Mouse (Mus musculus): ENCODE data around the gene Slc8a3. TPM values are rescaled to one million over a fixed set of nuclear protein-coding genes. Genes with fewer than 3 reads are reported as not detected.

Gene Slc8a3
- total and polyA plus RNA-seq, 3 experiments: 0.11 TPM; not detected in 2

DNA sequence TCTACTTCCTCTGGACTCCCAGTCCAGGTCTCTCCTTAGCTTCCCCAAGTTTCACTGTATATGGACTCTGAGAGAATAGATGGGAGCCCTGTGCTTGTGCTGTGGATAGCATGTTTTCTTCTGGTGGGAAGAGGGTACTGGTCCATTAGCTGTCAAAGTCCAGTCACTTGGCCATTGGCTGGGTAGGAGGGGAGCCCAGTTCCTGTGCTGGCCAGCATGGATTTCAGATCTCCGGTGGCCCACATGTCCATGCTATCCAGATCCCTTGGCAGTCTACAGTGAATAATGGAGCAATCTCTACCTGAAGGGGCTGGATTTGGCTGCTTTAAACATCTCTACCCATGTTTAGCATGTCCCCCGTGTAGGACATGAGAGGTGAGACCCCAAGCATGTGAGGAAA is 148.0 kb downstream of the Slc8a3 start:
- Histone ChIP-seq H3K4me1 (ENCODE audit: control insufficient read depth in 1 of 2, insufficient read depth in 2 of 2) (no peaks in the 10 kb centered on the region), H3K4me3 (replicated peaks in 1 of 3; ENCODE audit: low read depth in 2 of 3, low read length in 2 of 3, poor library complexity in 1 of 3) (no peak overlapping the region), H3K4me2 (ENCODE audit: insufficient read depth, low read depth, poor library complexity, severe bottlenecking) (no peak overlapping the region), H3K9me3 (replicated peaks; ENCODE audit: low read length) (no peaks in the 10 kb centered on the region), H3K27me3 (replicated peaks) (no peaks in the 10 kb centered on the region), H3K36me3 (replicated peaks in 1 of 2; ENCODE audit: control insufficient read depth in 1 of 2, insufficient read depth in 1 of 2, low read length in 1 of 2) (peaks cover 0 to 56% of the 10 kb centered on the region in 2 experiments), H3K79me2 (replicated peaks; ENCODE audit: control insufficient read depth, extremely low read depth, insufficient read depth, poor library complexity, severe bottlenecking) (no peaks in the 10 kb centered on the region), H3K9ac (ENCODE audit: insufficient read depth, low read depth) (no peak overlapping the region), H3K27ac (ENCODE audit: insufficient read depth, low read depth) (no peak overlapping the region)
- dilution Hi-C loops (cut with MboI; ENCODE audit: extremely low pct_ligation_motif_present, extremely low pct_unique_long_range_greater_than_20kb, low sequenced_read_pairs) (no loop called here), in situ Hi-C loops (cut with MboI; ENCODE audit: low pct_ligation_motif_present, low pct_unique_long_range_greater_than_20kb, low sequenced_read_pairs) (loop anchor here (5.0 kb wide), 1 partner anchor 198 kb away; no protein-coding TSS in a partner anchor)
- no peak for DNase-seq (ENCODE audit: extremely low read depth)
- TF ChIP-seq RAD21 (IDR thresholded peaks at IDR 0.05; ENCODE audit: low read depth, low read length) (no peak), MYC (IDR thresholded peaks at IDR 0.05; ENCODE audit: low read depth, low read length) (no peak), TCF12 (IDR thresholded peaks at IDR 0.05; ENCODE audit: low read depth, low read length) (no peak), SIN3A (IDR thresholded peaks at IDR 0.05; ENCODE audit: low read length) (no peak), ZC3H11A (IDR thresholded peaks at IDR 0.05; ENCODE audit: low read depth, low read length) (no peak), POLR2A (IDR thresholded peaks at IDR 0.05; ENCODE audit: low read depth, low read length) (no peak), RCOR1 (conservative IDR thresholded peaks at IDR 0.05; ENCODE audit: low read depth, low read length) (no peak), ZKSCAN1 (IDR thresholded peaks at IDR 0.05; ENCODE audit: borderline replicate concordance, low read depth, low read length) (no peak), MAFK (IDR thresholded peaks at IDR 0.05; ENCODE audit: insufficient replicate concordance, low read length) (no peak), EP300 (IDR thresholded peaks at IDR 0.05; ENCODE audit: low read length) (no peak), POLR2AphosphoS2 (IDR thresholded peaks at IDR 0.05; ENCODE audit: low read depth, low read length) (no peak), CHD2 (IDR thresholded peaks at IDR 0.05; ENCODE audit: low read length) (no peak), ZMIZ1 (IDR thresholded peaks at IDR 0.05; ENCODE audit: low read depth, low read length) (no peak)

DNA sequence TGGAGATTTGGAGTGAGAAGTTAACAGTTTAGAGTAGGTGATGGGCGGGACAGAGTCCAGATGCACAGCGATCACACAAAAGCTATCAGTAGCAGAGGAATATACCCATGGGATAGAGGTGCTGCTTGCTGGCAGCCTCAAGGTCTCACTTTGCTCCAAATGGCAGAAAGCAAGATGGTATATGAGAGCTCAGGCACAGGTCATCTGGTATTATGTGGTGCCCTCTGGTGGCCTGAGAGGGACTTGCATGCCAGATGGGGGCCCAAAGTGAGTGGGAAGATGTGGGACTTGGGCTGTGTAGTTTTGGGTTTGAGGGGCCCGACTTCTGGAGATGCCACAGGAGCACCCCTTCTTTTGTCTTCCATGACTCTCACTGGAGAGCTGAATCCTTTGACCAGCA is 150.9 kb downstream of the Slc8a3 start:
- Histone ChIP-seq H3K27me3 (replicated peaks) (no peaks in the 10 kb centered on the region), H3K4me3 (replicated peaks in 1 of 3; ENCODE audit: low read depth in 2 of 3, low read length in 2 of 3, poor library complexity in 1 of 3) (no peak overlapping the region), H3K9me3 (replicated peaks; ENCODE audit: low read length) (no peaks in the 10 kb centered on the region), H3K9ac (ENCODE audit: insufficient read depth, low read depth) (no peak overlapping the region), H3K79me2 (replicated peaks; ENCODE audit: control insufficient read depth, extremely low read depth, insufficient read depth, poor library complexity, severe bottlenecking) (no peaks in the 10 kb centered on the region), H3K27ac (ENCODE audit: insufficient read depth, low read depth) (no peak overlapping the region), H3K36me3 (replicated peaks in 1 of 2; ENCODE audit: control insufficient read depth in 1 of 2, insufficient read depth in 1 of 2, low read length in 1 of 2) (peaks cover 0 to 74% of the 10 kb centered on the region in 2 experiments), H3K4me2 (ENCODE audit: insufficient read depth, low read depth, poor library complexity, severe bottlenecking) (no peak overlapping the region), H3K4me1 (ENCODE audit: control insufficient read depth in 1 of 2, insufficient read depth in 2 of 2) (no peaks in the 10 kb centered on the region)
- DNase-seq (ENCODE audit: extremely low read depth): peak; percentile 49
- dilution Hi-C loops (cut with MboI; ENCODE audit: extremely low pct_ligation_motif_present, extremely low pct_unique_long_range_greater_than_20kb, low sequenced_read_pairs): no loop called here
- in situ Hi-C loops (cut with MboI; ENCODE audit: low pct_ligation_motif_present, low pct_unique_long_range_greater_than_20kb, low sequenced_read_pairs): no loop called here
- TF ChIP-seq TBP (conservative IDR thresholded peaks at IDR 0.05; ENCODE audit: low read depth, low read length) (no peak), ZC3H11A (IDR thresholded peaks at IDR 0.05; ENCODE audit: low read depth, low read length) (peak; percentile 7; the same call in 1 of the 2 replicates), ELF1 (IDR thresholded peaks at IDR 0.05; ENCODE audit: low read depth, low read length) (no peak), JUN (IDR thresholded peaks at IDR 0.05; ENCODE audit: insufficient read depth, low read depth, low read length) (no peak), MAFK (IDR thresholded peaks at IDR 0.05; ENCODE audit: insufficient replicate concordance, low read length) (no peak), GABPA (IDR thresholded peaks at IDR 0.05; ENCODE audit: insufficient replicate concordance, low read depth, low read length) (no peak), SMC3 (IDR thresholded peaks at IDR 0.05; ENCODE audit: low read depth, low read length) (peak; percentile 90), EP300 (IDR thresholded peaks at IDR 0.05; ENCODE audit: low read length) (no peak), POLR2A (IDR thresholded peaks at IDR 0.05; ENCODE audit: low read depth, low read length) (no peak), ZNF384 (IDR thresholded peaks at IDR 0.05; ENCODE audit: low read depth, low read length) (no peak), HCFC1 (IDR thresholded peaks at IDR 0.05; ENCODE audit: low read depth, low read length) (no peak), RAD21 (IDR thresholded peaks at IDR 0.05; ENCODE audit: low read depth, low read length) (peak; percentile 81), ETS1 (conservative IDR thresholded peaks at IDR 0.05; ENCODE audit: low read depth, low read length) (no peak), PAX5 (IDR thresholded peaks at IDR 0.05; ENCODE audit: low read length) (no peak), MAZ (IDR thresholded peaks at IDR 0.05; ENCODE audit: low read depth, low read length) (no peak), POLR2AphosphoS2 (IDR thresholded peaks at IDR 0.05; ENCODE audit: low read depth, low read length) (no peak), JUND (conservative IDR thresholded peaks at IDR 0.05; ENCODE audit: low read depth, low read length) (no peak), CTCF (conservative IDR thresholded peaks at IDR 0.05 in 1 of 2, IDR thresholded peaks at IDR 0.05 in 1 of 2; ENCODE audit: low read depth in 2 of 2, low read length in 2 of 2) (peak; percentile 65 to 85), CHD2 (IDR thresholded peaks at IDR 0.05; ENCODE audit: low read length) (no peak), NRF1 (IDR thresholded peaks at IDR 0.05; ENCODE audit: low read depth, low read length) (no peak), USF1 (IDR thresholded peaks at IDR 0.05; ENCODE audit: low read depth, low read length) (no peak), IRF4 (IDR thresholded peaks at IDR 0.05; ENCODE audit: low read depth, low read length) (0 out of 2 replicates have a peak, but pooled peaks have one; percentile 16), MYC (IDR thresholded peaks at IDR 0.05; ENCODE audit: low read depth, low read length) (no peak)
